Mouse (Mus musculus): ENCODE measurements around the gene Rbm8a2. TPM values are rescaled to one million over a fixed set of nuclear protein-coding genes. Genes with fewer than 3 reads are reported as not detected.

The Rbm8a2 gene
- polyA plus RNA-seq, 1 experiment from 2014 or later: 0.85 TPM

GRCm38 (mm10) chr1:175946718-175947315 lies 32.1 kb downstream of the Rbm8a2 start:
- 54% methylated on average over 4 of the region's 4 CpGs for WGBS
- H3K4me1 ChIP-seq (replicated peaks; ENCODE audit: control insufficient read depth, insufficient read depth, low read length): no peaks in the 10 kb centered on the region
- DNase-seq (ENCODE audit: low spot score) (no peak), ATAC-seq (replicated peaks; ENCODE audit: low FRiP score, low TSS enrichment, low read depth) (no peak)
- no peak overlapping the region for H3K9ac ChIP-seq (ENCODE audit: low read length)
- no peak overlapping the region for H3K4me3 ChIP-seq (ENCODE audit: low read depth, low read length)
- H3K27me3 ChIP-seq (replicated peaks; ENCODE audit: control insufficient read depth, insufficient read depth, low read length): no peaks in the 10 kb centered on the region
- no peaks in the 10 kb centered on the region for H3K9me3 ChIP-seq (ENCODE audit: control insufficient read depth, low read length)
- H3K36me3 ChIP-seq (ENCODE audit: control insufficient read depth, insufficient read depth, low read length): no peaks in the 10 kb centered on the region
- H3K27ac ChIP-seq (ENCODE audit: low read depth): no peak overlapping the region
- no peak overlapping the region for H3K4me2 ChIP-seq (ENCODE audit: low read length)

GRCm38 (mm10) chr1:175943168-175943567 lies 35.7 kb downstream of the Rbm8a2 start:
- no peaks in the 10 kb centered on the region for H3K9me3 ChIP-seq (ENCODE audit: control insufficient read depth, low read length)
- no peaks in the 10 kb centered on the region for H3K27me3 ChIP-seq (replicated peaks; ENCODE audit: control insufficient read depth, insufficient read depth, low read length)
- WGBS: 92% methylated on average over 7 of the region's 7 CpGs
- H3K9ac ChIP-seq (ENCODE audit: low read length): no peak overlapping the region
- no peaks in the 10 kb centered on the region for H3K4me1 ChIP-seq (replicated peaks; ENCODE audit: control insufficient read depth, insufficient read depth, low read length)
- no peak overlapping the region for H3K4me3 ChIP-seq (ENCODE audit: low read depth, low read length)
- no peaks in the 10 kb centered on the region for H3K36me3 ChIP-seq (ENCODE audit: control insufficient read depth, insufficient read depth, low read length)
- DNase-seq (ENCODE audit: low spot score) (no peak), ATAC-seq (replicated peaks; ENCODE audit: low FRiP score, low TSS enrichment, low read depth) (no peak)
- H3K4me2 ChIP-seq (ENCODE audit: low read length): no peak overlapping the region
- H3K27ac ChIP-seq (ENCODE audit: low read depth): no peak overlapping the region

DNA sequence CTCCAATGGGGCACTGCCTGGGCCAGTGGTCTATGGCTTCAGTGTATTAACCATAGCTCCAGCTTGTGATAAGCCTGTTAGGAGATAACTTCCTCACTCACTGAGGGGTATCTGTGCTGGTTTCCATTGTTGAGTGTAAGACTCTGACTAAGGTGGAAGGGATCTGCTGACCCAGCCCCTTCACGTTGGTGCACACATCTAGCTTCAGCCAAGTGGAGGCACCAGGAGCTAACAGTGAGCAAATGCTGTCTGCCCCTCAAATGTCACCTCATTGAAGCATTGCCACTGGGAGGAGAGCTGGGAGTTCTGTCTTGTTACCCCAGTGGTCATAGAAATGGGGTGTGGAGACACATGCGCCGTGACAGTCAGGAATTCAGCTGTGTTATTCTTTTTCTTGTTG lies 40.2 kb downstream of the Rbm8a2 start:
- H3K9me3 ChIP-seq (ENCODE audit: control insufficient read depth, low read length): no peaks in the 10 kb centered on the region
- H3K27ac ChIP-seq (ENCODE audit: low read depth): no peak overlapping the region
- no peak overlapping the region for H3K4me3 ChIP-seq (ENCODE audit: low read depth, low read length)
- DNase-seq (ENCODE audit: low spot score): no peak
- no peak overlapping the region for H3K9ac ChIP-seq (ENCODE audit: low read length)
- ATAC-seq (replicated peaks; ENCODE audit: low FRiP score, low TSS enrichment, low read depth): no peak
- H3K36me3 ChIP-seq (ENCODE audit: control insufficient read depth, insufficient read depth, low read length): no peaks in the 10 kb centered on the region
- WGBS: 82% methylated on average over 3 of the region's 3 CpGs
- H3K4me1 ChIP-seq (replicated peaks; ENCODE audit: control insufficient read depth, insufficient read depth, low read length): no peaks in the 10 kb centered on the region
- no peak overlapping the region for H3K4me2 ChIP-seq (ENCODE audit: low read length)
- no peaks in the 10 kb centered on the region for H3K27me3 ChIP-seq (replicated peaks; ENCODE audit: control insufficient read depth, insufficient read depth, low read length)

- Histone ChIP-seq H3K36me3 (ENCODE audit: control insufficient read depth, insufficient read depth, low read length) (no peaks in the 10 kb centered on the region), H3K9ac (ENCODE audit: low read length) (no peak overlapping the region), H3K27me3 (replicated peaks; ENCODE audit: control insufficient read depth, insufficient read depth, low read length) (no peaks in the 10 kb centered on the region), H3K27ac (ENCODE audit: low read depth) (no peak overlapping the region), H3K4me1 (replicated peaks; ENCODE audit: control insufficient read depth, insufficient read depth, low read length) (no peaks in the 10 kb centered on the region), H3K4me2 (ENCODE audit: low read length) (peak overlapping the region; percentile 45), H3K4me3 (ENCODE audit: low read depth, low read length) (0 out of 2 replicates have a peak overlapping the region, but pooled peaks have one; percentile 2), H3K9me3 (ENCODE audit: control insufficient read depth, low read length) (no peaks in the 10 kb centered on the region)
- DNase-seq (ENCODE audit: low spot score) (peak; percentile 72), ATAC-seq (replicated peaks; ENCODE audit: low FRiP score, low TSS enrichment, low read depth) (peak; percentile 88)
- 10% methylated on average over 11 of the region's 11 CpGs for WGBS
Observed at GRCm38 (mm10) chr1:175936282-175936737, 42.6 kb downstream of the Rbm8a2 start.

GRCm38 (mm10) chr1:175931391-175931790 lies 47.5 kb downstream of the Rbm8a2 start:
- no peaks in the 10 kb centered on the region for H3K27me3 ChIP-seq (replicated peaks; ENCODE audit: control insufficient read depth, insufficient read depth, low read length)
- no peaks in the 10 kb centered on the region for H3K9me3 ChIP-seq (ENCODE audit: control insufficient read depth, low read length)
- H3K36me3 ChIP-seq (ENCODE audit: control insufficient read depth, insufficient read depth, low read length): no peaks in the 10 kb centered on the region
- ATAC-seq (replicated peaks; ENCODE audit: low FRiP score, low TSS enrichment, low read depth) (no peak), DNase-seq (ENCODE audit: low spot score) (no peak)
- no peak overlapping the region for H3K27ac ChIP-seq (ENCODE audit: low read depth)
- no peaks in the 10 kb centered on the region for H3K4me1 ChIP-seq (replicated peaks; ENCODE audit: control insufficient read depth, insufficient read depth, low read length)
- H3K4me3 ChIP-seq (ENCODE audit: low read depth, low read length): no peak overlapping the region
- WGBS: 89% methylated on average over 5 of the region's 5 CpGs
- no peak overlapping the region for H3K9ac ChIP-seq (ENCODE audit: low read length)
- no peak overlapping the region for H3K4me2 ChIP-seq (ENCODE audit: low read length)

Other genes starting within 250 kb of the Rbm8a2 start
- 79.7 and 84.9 TPM in 2 replicates for gene Exo1, start 98.5 kb downstream of the Rbm8a2 start, polyA plus RNA-seq (2014; fragmentation: Nextera tagmentation; extraction: Ambion mirVana)
- 0.14 TPM in 1 of 2 replicates, not detected in the other for gene Gm38100, start 58.8 kb downstream of the Rbm8a2 start, polyA plus RNA-seq (2014; fragmentation: Nextera tagmentation; extraction: Ambion mirVana)

Data from intestine, embryonic 14.5 days (tissue).